Mouse (Mus musculus): ENCODE data around the gene Olfr923.
"Not testable (repeated sequence)": the region's sequence is repeated elsewhere in the genome, so short reads cannot be mapped to it uniquely, and the experiment has no call there.

Gene Olfr923

DNA sequence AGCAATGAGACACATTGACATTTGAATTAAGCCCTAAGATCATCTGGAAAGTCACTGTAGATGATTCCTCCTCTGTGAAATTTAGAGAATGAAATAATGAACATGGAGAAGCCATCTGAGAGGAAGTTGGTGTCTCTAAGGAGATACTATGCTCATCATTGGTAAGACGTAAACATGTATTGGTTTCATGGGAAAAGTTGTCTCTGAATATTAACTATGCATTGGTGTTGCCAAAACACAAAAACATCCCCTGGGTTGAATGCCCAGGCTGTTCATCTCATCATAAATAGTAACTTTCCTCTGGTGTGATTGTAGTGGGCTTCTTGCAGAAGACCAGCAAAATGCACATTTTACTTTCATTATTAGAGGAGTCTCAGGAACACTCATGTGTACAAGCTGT is at the start of gene Olfr923:
Gene Olfr923 (plus strand): TSS at position 301 of the 400 bp plus-strand sequence.
- DNase-seq = no peak

GRCm38 (mm10) chr9:38792689-38793088 is 33.7 kb upstream of the Olfr923 start:
- DNase-seq = no peak

- DNase-seq = no peak
Observed at GRCm38 (mm10) chr9:38805696-38806095, 20.6 kb upstream of the Olfr923 start.

- DNase-seq = no peak
Observed at GRCm38 (mm10) chr9:38814314-38814713, 12.0 kb upstream of the Olfr923 start, which contains the start of gene Olfr922. TSS of gene Olfr922 (plus strand) at chr9:38814614.

- no peak for DNase-seq
Observed at GRCm38 (mm10) chr9:38815458-38815986, 10.8 kb upstream of the Olfr923 start.

DNA sequence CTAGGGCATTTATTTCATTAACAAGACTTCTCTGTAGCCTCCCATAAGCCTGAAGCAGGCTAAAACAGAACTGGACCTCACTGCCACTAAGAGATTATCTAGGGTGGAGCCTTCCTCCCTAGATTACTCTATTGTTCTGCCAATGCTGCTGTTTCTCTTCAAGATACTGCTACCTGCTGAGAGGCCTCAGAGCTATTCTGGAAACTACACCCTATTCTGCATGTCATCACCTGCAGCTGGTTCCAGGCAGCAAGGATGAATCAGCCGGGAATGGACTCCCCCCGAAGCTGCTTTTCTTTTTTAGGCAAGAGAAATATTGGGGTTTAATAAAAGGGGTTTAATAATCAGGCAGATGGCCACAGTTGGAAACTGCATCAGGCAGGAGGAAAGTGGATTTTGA is 6.7 kb downstream of the Olfr923 start:
- DNase-seq = no peak

DNA sequence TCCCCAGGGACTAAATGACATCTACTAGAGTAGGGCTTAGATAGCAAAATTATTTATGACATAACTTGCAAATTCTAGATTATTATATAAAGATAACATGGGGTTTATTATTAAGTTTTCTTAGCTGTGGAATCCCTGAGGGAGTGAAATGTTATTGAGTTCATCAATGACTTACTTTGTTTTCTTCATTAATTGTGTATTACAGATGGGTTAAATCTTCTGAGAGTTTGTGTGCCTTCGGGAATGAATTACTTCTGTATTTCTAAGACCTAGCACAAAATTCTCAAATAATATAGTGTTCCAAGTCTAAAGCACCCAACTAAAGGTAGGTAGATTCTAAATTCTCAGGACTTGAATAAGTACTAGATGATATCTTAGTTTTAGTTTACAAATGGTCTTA is 17.8 kb downstream of the Olfr923 start, which contains the start of gene Olfr924:
Gene Olfr924 (plus strand): TSS at position 301 of the 400 bp plus-strand sequence.
- DNase-seq = no peak

DNA sequence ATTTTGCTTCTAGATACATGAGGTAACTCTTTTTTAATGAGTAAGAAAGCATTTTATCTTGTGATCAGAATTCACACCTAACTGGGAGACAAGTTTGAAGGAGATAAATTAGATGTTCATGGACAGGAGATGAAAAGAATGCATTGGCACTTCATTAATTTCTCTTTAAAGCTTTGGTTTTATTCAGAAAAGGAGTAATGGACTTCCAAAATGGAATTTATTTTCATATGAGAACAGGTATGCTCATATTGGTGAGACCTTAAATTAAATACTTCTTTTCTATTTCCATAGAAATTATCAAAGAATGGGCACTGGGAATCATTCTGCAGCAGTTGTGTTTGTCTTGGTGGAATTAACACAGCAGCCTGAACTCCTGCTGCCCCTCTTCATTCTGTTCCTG is 28.4 kb downstream of the Olfr923 start, which contains the start of gene Olfr26:
Gene Olfr26 (plus strand): TSS at position 301 of the 400 bp plus-strand sequence.
- no peak for DNase-seq

GRCm38 (mm10) chr9:38874880-38875279 is 48.5 kb downstream of the Olfr923 start:
- DNase-seq = not testable (repeated sequence)

DNA sequence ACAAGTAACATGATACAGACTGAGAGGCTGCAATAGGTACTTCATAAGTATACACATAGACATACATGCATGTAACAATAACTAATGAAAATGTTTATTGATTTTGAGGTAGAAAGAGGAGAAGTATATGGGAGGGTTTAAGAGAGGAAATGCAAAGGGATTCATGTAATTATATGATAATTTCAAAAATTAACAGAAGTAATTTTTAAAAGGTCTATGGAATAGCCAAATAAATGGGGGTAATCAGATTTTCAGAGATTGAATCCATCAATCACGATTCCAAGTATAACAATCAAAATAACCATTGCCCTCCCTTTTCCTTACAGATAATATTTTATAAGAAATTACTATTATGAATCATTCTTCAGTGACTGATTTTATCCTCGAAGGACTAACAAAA is 50.5 kb downstream of the Olfr923 start, which contains the start of gene Olfr926:
Gene Olfr926 (plus strand): TSS at position 301 of the 400 bp plus-strand sequence.
- no peak for DNase-seq
